Mouse (Mus musculus) cerebellum, postnatal 14 days (tissue): ENCODE data around the gene Pla2g4e.

Experiments used
- DNase-seq, 2 experiments: peaks; one replicate each; pipeline ENCODE4 v3.0.0; 2021; ENCODE audit warnings: mixed read lengths in 2 of 2

The Pla2g4e gene

GRCm38 (mm10) chr2:120153586-120154360, 91.4 kb downstream of the Pla2g4e start:
- no peak for DNase-seq

GRCm38 (mm10) chr2:120150571-120150970, 94.6 kb downstream of the Pla2g4e start:
- no peak for DNase-seq

GRCm38 (mm10) chr2:120149634-120150033, 95.5 kb downstream of the Pla2g4e start:
- no peak for DNase-seq

GRCm38 (mm10) chr2:120147999-120148398, 97.1 kb downstream of the Pla2g4e start:
- no peak for DNase-seq

DNA sequence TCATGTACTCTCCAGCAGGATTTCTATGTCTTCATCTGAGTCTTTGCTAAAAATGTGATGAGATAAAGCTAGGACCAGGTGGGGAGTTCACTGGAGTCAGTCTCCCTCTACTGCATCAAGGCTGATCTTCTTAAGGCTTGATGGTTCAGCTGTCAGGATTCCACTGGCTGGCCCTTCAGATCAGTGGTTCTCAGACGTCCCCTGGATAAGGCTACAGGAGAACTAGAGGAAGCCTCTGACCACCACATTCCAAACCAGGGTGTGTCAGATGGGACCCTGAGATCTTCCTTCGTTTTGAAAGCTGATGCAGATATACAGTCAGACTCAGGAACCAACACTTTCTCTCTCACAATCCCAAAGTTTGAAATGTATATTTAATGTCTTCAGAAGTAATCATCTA, 97.8 kb downstream of the Pla2g4e start:
- DNase-seq: no peak

DNA sequence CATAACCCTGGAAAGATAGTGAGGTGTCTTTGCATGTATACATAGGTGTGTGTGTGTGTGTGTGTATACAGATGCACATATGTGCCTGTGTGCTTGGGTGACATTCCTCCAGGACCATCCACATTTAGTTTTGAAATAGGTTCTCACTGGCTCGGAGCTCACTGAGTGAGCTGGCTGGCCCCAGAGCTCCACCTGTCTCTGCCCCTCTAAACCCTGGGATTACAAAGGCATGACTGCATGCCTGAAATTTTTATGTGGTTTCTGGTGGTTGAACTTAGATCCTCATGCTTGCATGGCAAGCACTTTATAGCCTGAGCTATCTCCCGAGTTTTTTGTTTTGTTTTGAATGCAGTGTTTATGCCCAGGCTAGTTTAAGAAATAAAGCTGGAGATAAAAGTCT, 98.6 kb downstream of the Pla2g4e start:
- no peak for DNase-seq

- DNase-seq: no peak
Measured at GRCm38 (mm10) chr2:120144390-120144789, 100.7 kb downstream of the Pla2g4e start.

DNA sequence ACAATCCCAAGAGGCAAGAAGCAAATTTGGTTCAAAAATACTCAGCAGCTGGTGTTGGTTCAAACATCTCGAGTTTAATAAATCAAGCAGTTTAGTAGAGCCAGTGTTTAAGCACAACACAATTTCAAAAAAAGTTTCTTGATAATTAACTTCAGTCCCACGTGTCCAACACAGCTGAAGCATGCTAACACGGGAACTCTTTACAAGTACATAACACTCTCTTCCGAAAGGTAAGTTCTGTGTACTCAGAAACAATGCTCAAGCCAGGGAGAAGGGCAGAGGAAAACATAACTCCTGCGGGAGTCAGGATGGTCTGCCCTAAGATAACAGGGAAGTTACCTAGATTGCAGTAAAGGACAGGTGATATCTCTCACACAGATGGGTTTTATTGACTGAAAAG, 102.8 kb downstream of the Pla2g4e start:
- no peak for DNase-seq

GRCm38 (mm10) chr2:120141671-120142070, 103.5 kb downstream of the Pla2g4e start:
- no peak for DNase-seq

- peak in 1 of 2 experiments; percentile 22 for DNase-seq
Measured at GRCm38 (mm10) chr2:120140326-120140725, 104.8 kb downstream of the Pla2g4e start.

DNA sequence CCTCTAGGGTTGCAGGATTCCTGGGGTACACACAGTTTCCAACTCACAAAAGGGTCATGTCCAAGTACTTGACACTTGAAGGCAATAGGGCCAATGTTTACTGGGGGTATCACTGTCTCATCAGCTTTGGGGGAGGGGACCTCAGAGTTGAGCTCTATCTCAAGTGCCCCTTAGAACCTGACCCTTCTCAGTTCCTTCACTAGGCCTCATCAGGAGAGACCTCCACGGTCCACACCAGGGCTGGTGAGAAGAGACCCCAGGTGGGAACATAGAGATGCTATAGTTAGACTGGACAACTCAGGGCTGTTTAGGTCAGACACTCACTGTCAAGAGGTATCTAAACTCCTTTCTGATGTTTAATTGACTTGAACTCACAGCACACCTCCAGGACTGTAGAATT, 106.0 kb downstream of the Pla2g4e start:
- DNase-seq: no peak

- no peak for DNase-seq
Measured at GRCm38 (mm10) chr2:120137281-120137680, 107.9 kb downstream of the Pla2g4e start.

- no peak for DNase-seq
Measured at GRCm38 (mm10) chr2:120134453-120135075, 110.6 kb downstream of the Pla2g4e start.

- DNase-seq: no peak
Measured at GRCm38 (mm10) chr2:120131881-120132280, 113.3 kb downstream of the Pla2g4e start.

GRCm38 (mm10) chr2:120129252-120129908, 115.8 kb downstream of the Pla2g4e start:
- no peak for DNase-seq

- no peak for DNase-seq
Measured at GRCm38 (mm10) chr2:120128611-120129051, 116.5 kb downstream of the Pla2g4e start.

DNA sequence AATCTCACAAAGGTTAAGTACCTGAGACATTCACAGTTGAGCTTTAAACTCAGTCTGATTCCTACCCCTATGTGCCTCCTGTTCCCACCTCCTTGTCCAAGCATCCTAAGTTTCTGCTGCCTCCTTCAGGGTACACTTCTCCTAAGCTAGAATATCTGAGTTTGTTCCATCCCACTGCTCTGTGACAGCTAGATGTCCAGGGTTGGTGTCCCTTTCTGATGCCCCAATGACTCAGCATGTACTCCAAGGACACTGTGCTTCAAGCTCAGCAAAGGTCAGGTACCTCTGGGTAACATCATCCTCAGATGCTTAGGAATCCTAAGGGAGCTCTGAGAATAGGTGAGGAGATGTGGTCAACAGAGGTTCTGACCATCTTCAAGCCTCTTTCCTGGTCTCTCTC, 117.1 kb downstream of the Pla2g4e start:
- DNase-seq: no peak

DNA sequence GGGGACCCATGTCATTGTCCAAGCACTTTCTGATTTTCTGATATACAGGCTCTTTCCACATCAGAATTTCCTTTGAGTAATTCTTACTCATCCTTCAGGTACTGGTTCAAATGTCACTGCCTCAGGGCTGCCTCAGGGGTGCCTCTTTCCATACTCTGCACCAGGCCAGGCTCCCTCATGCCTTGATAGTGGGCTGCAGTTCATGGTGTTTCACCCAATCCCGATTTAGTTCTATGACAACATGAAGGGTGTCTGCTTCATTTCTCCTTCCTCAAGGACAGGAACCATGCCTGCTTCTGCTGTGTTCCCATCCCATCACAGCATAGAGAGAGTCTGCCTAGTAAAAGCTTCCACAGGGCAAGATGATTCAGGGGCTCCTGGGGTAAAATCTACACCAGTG, 118.2 kb downstream of the Pla2g4e start:
- no peak for DNase-seq

GRCm38 (mm10) chr2:120126408-120126807, 118.7 kb downstream of the Pla2g4e start:
- DNase-seq: no peak

GRCm38 (mm10) chr2:120125461-120125860, 119.7 kb downstream of the Pla2g4e start:
- no peak for DNase-seq

- no peak for DNase-seq
Measured at GRCm38 (mm10) chr2:120124946-120125345, 120.2 kb downstream of the Pla2g4e start.

DNA sequence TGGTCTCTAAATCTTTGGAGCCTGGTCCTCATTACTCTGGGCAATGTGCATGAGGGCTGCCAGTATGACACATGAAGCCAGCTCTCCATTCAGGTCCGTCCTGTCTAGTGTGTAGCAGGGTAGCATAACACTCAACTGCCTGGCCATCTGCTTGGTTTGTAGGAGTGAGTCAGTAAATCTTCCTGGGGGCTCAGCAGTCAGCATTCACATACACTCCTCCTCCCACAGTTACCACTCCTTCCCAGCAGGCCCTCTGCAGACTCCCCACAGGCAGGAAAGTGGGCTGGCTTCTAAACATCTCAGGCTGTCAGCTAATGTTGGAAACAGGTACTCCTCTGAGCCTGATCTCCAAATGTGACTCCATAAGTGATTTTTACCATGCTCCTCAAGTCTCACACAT, 121.0 kb downstream of the Pla2g4e start:
- DNase-seq: peak in 1 of 2 experiments; percentile 17

DNA sequence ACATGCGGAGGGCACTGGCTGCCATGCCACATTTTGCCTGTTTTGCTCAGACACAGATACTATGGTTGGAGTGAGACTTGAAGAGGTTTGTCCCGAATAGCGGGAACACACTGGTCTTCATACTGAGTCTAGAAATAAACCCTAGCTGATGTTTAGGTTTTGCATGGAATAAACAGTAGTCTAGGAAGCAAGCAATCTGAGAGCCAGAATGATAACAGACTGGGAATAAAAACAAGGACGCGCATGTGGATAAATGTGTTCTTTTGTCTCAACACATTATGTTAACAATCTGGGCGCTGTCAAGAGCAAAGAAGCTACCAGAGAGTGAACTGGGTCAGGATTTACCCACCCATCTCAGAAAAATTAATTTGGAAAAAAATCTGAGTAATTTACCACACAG, 122.2 kb downstream of the Pla2g4e start:
- no peak for DNase-seq

GRCm38 (mm10) chr2:120117346-120117745, 127.8 kb downstream of the Pla2g4e start:
- DNase-seq: no peak
